Comparison of ENCODE assay signal across 29 mouse cellular contexts in the genomic region with DNA sequence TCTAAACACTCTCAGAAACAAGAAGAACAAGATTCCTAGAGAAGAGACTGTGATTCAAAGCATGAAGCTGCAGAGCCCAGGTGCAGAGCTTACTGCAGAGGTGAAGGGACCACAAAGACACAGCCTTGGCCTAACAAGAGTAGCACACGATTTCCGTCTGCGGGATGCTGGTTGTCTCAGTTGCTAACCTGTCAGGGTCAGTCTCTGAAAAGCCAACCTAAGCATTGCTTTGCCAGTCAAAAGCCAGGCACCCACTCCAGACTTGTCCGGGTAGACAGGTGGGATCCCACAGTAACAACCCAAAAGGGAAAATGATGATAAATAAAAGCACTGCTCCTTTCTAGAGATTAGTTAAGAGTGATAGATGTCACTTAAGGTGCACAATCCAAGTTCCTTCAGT. TPM values are rescaled to one million over a fixed set of nuclear protein-coding genes. Genes with fewer than 3 reads are reported as not detected.
DNase-seq lines count a peak whose midpoint lies in the region; ATAC-seq and TF ChIP-seq lines count a peak whose summit lies in the region.
"Had no signal": no experiment of that assay in that cellular context is flagged by ENCODE, and none has a peak within 500 bp of the region (broad histone marks: within the 10 kb centered on the region; RNA-seq: fewer than 3 reads in every experiment).

No protein-coding gene starts in this region.

- TF ChIP-seq CTCF in kidney, postnatal 0 days (IDR thresholded peaks at IDR 0.05; ENCODE audit: low read depth): no peak

- H3K9ac ChIP-seq in kidney, postnatal 0 days (ENCODE audit: low read depth, low read length): no peak overlapping the region
- H3K9ac ChIP-seq: embryonic facial prominence, embryonic 13.5 days; forebrain, postnatal 0 days; heart, embryonic 12.5 days; heart, embryonic 15.5 days; hindbrain, embryonic 14.5 days had no signal

- H3K9me3 ChIP-seq in heart, embryonic 10.5 days: no peaks in the 10 kb centered on the region
- H3K9me3 ChIP-seq in kidney, postnatal 0 days (replicated peaks; ENCODE audit: low read length): no peaks in the 10 kb centered on the region
- H3K9me3 ChIP-seq: embryonic facial prominence, embryonic 10.5 days; embryonic facial prominence, embryonic 13.5 days; heart, embryonic 12.5 days; heart, embryonic 15.5 days had no signal

- WGBS in heart, embryonic 10.5 days: 90% methylated on average over 4 of the region's 4 CpGs
- 91% methylated on average over 4 of the region's 4 CpGs for WGBS in kidney, postnatal 0 days

- no peaks in the 10 kb centered on the region for H3K36me3 ChIP-seq in heart, embryonic 10.5 days
- H3K36me3 ChIP-seq in kidney, postnatal 0 days (ENCODE audit: insufficient read depth, low read length): no peaks in the 10 kb centered on the region; the same call in 1 of the 2 replicates
- H3K36me3 ChIP-seq: heart, embryonic 12.5 days; heart, embryonic 15.5 days had no signal

- no peak overlapping the region for H3K4me2 ChIP-seq in kidney, postnatal 0 days (ENCODE audit: low read length)
- H3K4me2 ChIP-seq: embryonic facial prominence, embryonic 13.5 days; heart, embryonic 12.5 days; heart, embryonic 15.5 days; hindbrain, embryonic 14.5 days had no signal

- ATAC-seq in kidney, postnatal 0 days (replicated peaks; ENCODE audit: low FRiP score, low read depth): no peak
- ATAC-seq: activated CD4-positive, CD25-positive, alpha-beta regulatory T cell, adult 4 months; CD4-positive, CD25-positive, alpha-beta regulatory T cell, adult 4 months; forebrain, embryonic 14.5 days; forebrain, postnatal 0 days; hindbrain, postnatal 0 days; inflammation-experienced regulatory T-cells, adult 6 months; intestine, embryonic 16.5 days had no signal

- H3K4me3 ChIP-seq in heart, embryonic 10.5 days: no peak overlapping the region
- no peak overlapping the region for H3K4me3 ChIP-seq in kidney, postnatal 0 days (replicated peaks; ENCODE audit: low read depth, low read length)
- H3K4me3 ChIP-seq: embryonic facial prominence, embryonic 10.5 days; embryonic facial prominence, embryonic 13.5 days; erythroblast, embryonic 14.5 days; heart, embryonic 12.5 days; heart, embryonic 15.5 days had no signal

- H3K27me3 ChIP-seq in heart, embryonic 10.5 days (ENCODE audit: insufficient read depth, poor library complexity, severe bottlenecking): no peaks in the 10 kb centered on the region
- H3K27me3 ChIP-seq in kidney, postnatal 0 days (ENCODE audit: insufficient read depth, low read length): no peaks in the 10 kb centered on the region
- H3K27me3 ChIP-seq: embryonic facial prominence, embryonic 13.5 days; heart, embryonic 12.5 days; heart, embryonic 15.5 days had no signal

- peak; percentile 3 for DNase-seq in gastrocnemius, postnatal 25 days
- no peak for DNase-seq in gastrocnemius, adult 8-10 months (ENCODE audit: low spot score in 2 of 2)
- DNase-seq in heart, embryonic 10.5 days (ENCODE audit: low spot score): peak; percentile 60
- no peak for DNase-seq in heart, adult 18-20 months
- no peak for DNase-seq in kidney, postnatal 0 days (ENCODE audit: low spot score)
- no peak for DNase-seq in kidney, adult 9 months
- no peak for DNase-seq in testis, postnatal 10 days (ENCODE audit: low spot score)
- DNase-seq: adrenal gland, adult 8-10 months; adrenal gland, postnatal 25 days; cerebellum, adult 11-12 months; cerebellum, adult 8-10 months; cerebellum, postnatal 10 days; cerebellum, postnatal 36 days; embryo, embryonic 11 days; forebrain, postnatal 0 days; gastrocnemius, postnatal 14 days; heart, postnatal 36 days had no signal

- no peak overlapping the region for H3K27ac ChIP-seq in heart, embryonic 10.5 days
- H3K27ac ChIP-seq in kidney, postnatal 0 days: peak overlapping the region; percentile 32; the same call in 1 of the 2 replicates
- H3K27ac ChIP-seq: embryonic facial prominence, embryonic 10.5 days; embryonic facial prominence, embryonic 13.5 days; heart, embryonic 15.5 days; hindbrain, embryonic 14.5 days; hindbrain, postnatal 0 days had no signal

- H3K4me1 ChIP-seq in heart, embryonic 10.5 days: peaks cover 55% of the 10 kb centered on the region
- H3K4me1 ChIP-seq in kidney, postnatal 0 days (replicated peaks; ENCODE audit: insufficient read depth, low read length): peaks cover 19% of the 10 kb centered on the region; the same call in 1 of the 2 replicates

RNA-seq across cellular contexts. Expression of a gene that starts 6.2 kb away (rescaled TPM):
- 10 to 100 TPM; 42.8 to 43.7 TPM for total RNA-seq in gastrocnemius, postnatal 25 days (2021)
- 10 to 100 TPM; 51.9 to 61.4 (median 57.4) TPM for total RNA-seq in gastrocnemius, adult 8-10 months (2022)
- 3.4 and 3.6 TPM in 2 replicates for polyA plus RNA-seq in heart, embryonic 10.5 days (2016; fragmentation: Nextera tagmentation; extraction: Ambion mirVana)
- 10 to 100 TPM; 77.8 to 81.0 TPM for total RNA-seq in heart, adult 18-20 months (2021)
- polyA plus RNA-seq in kidney, postnatal 0 days (2015; fragmentation: Nextera tagmentation; extraction: Ambion mirVana): 10.1 and 17.8 TPM in 2 replicates

RNA-seq across cellular contexts. Expression of a gene that starts 53.1 kb away (rescaled TPM):
- 10 to 100 TPM in 1 of 2 experiments, 1 to 10 TPM in 1; 8.8 to 14.9 TPM for total RNA-seq in gastrocnemius, postnatal 25 days (2021)
- total RNA-seq in gastrocnemius, adult 8-10 months (2022): 10 to 100 TPM; 12.2 to 22.6 (median 14.9) TPM
- 24.1 and 25.9 TPM in 2 replicates for polyA plus RNA-seq in heart, embryonic 10.5 days (2016; fragmentation: Nextera tagmentation; extraction: Ambion mirVana)
- total RNA-seq in heart, adult 18-20 months (2021): 10 to 100 TPM; 11.2 to 16.9 TPM
- polyA plus RNA-seq in kidney, postnatal 0 days (2015; fragmentation: Nextera tagmentation; extraction: Ambion mirVana): 47.4 and 54.5 TPM in 2 replicates

RNA-seq across cellular contexts. Expression of a gene that starts 57.9 kb away (rescaled TPM):
- total RNA-seq in gastrocnemius, postnatal 25 days (2021): 10 to 100 TPM; 35.9 to 40.5 TPM
- total RNA-seq in gastrocnemius, adult 8-10 months (2022): 10 to 100 TPM; 36.2 to 53.7 (median 42.1) TPM
- 46.7 and 50.8 TPM in 2 replicates for polyA plus RNA-seq in heart, embryonic 10.5 days (2016; fragmentation: Nextera tagmentation; extraction: Ambion mirVana)
- total RNA-seq in heart, adult 18-20 months (2021): 10 to 100 TPM; 47.9 to 49.2 TPM
- 52.4 and 52.5 TPM in 2 replicates for polyA plus RNA-seq in kidney, postnatal 0 days (2015; fragmentation: Nextera tagmentation; extraction: Ambion mirVana)

Comparison
In these comparisons a context has a peak if more than half of its experiments do, and no peak if none do; other contexts are left out.
1. DNase-seq: peak in gastrocnemius, postnatal 25 days (single experiment) and heart, embryonic 10.5 days (single experiment); none in gastrocnemius, adult 8-10 months (0 of 2), heart, adult 18-20 months (0 of 2), kidney, postnatal 0 days (single experiment), kidney, adult 9 months (single experiment) and testis, postnatal 10 days (single experiment).